Mouse (Mus musculus): Measurements from ENCODE around the gene Cga.

Gene Cga

GRCm38 (mm10) chr4:34893479-34893878 lies at the start of gene Cga:
TSS of gene Cga (plus strand) at chr4:34893779.
- no peak for DNase-seq

- DNase-seq = no peak
Observed at GRCm38 (mm10) chr4:34843839-34844238, 49.7 kb upstream of the Cga start.

DNA sequence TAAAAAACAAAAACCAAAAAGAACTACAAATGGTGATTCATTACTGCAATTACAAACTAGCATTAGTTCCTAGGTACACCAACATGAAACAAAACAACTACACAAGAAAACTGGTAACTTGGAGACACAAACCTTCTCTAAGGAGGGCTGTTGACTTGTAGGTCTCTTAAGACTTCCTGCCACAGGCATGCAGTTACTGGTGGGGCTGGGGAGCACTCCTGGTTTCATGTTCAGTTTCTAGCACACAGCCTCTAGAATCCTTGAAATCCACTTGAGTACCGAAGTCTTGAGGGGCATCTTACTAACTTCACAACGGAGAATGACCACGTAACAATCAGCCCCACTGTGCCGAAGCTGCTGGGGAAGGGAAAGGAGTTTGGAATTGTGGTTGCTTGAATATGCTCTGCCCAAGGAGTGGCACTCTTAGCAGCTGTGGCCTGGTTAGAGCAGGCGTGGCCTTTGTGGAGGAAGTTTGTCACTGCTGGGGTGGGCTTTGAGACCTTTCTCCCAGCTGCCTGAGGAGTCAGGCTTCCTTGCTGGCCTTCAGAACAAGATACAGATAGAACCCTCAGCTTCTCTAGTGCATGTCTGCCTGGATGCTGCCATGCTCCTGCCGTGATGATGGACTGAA lies 45.8 kb upstream of the Cga start:
- DNase-seq = no peak

GRCm38 (mm10) chr4:34850156-34850555 lies 43.4 kb upstream of the Cga start:
- no peak for DNase-seq

GRCm38 (mm10) chr4:34852051-34852450 lies 41.5 kb upstream of the Cga start:
- DNase-seq = no peak

DNA sequence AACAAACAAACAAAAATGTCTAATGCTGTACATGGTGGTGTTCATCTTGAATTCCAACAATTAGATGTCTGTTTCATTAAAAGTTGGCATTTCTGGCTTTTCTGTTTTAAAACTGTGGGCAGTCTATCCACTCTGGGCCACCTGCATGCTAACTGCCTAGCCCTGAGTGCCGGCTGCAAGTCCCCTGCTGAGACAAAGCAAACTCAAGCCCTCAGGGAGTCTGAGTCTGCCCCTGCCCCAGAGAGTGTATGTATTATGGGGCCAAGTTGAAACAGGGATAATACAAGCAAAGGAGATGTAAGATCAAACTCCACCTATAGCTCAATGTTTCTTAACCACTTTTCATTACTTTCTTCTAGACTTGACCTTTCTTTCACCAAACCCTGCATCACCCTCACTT lies 37.6 kb upstream of the Cga start:
- no peak for DNase-seq

DNA sequence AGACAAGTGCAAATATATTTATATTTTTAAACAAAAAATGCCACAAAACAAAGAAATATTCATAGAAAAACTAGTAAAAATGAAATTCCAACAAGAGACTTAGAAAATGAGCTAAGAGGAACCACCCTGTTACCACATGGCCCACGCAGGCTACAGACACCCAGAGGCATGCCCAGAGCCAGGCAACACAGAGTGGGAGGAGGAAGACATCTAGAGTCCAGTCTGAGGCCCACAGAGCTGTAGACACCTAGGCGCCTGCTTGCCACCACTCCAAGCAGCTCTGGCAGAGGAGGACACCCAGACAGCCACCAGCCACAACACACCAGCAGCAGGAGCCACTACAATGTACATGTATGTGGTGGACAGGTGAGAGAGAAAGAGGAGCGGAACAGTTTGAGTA lies 34.7 kb upstream of the Cga start:
- no peak for DNase-seq

DNA sequence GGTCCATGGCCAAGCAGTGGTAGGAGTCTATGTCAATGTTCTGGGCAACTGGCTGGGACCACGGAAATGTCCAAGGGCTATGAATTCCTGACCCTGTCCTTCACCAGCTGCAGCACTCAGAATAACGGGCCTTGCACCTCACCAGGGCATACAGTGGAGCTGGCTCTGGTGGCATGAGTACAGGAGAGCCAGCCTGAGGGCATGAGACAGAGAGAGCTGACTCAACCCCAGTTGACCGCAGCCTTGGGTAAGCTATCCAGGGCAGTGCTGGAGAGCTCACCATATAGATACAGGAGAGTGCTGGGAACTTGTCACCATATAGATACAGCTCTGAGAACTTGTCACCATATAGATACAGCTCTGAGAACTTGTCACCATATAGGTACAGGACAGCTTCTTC lies 34.2 kb upstream of the Cga start:
- DNase-seq = no peak

GRCm38 (mm10) chr4:34861438-34861837 lies 32.1 kb upstream of the Cga start:
- DNase-seq = no peak

DNA sequence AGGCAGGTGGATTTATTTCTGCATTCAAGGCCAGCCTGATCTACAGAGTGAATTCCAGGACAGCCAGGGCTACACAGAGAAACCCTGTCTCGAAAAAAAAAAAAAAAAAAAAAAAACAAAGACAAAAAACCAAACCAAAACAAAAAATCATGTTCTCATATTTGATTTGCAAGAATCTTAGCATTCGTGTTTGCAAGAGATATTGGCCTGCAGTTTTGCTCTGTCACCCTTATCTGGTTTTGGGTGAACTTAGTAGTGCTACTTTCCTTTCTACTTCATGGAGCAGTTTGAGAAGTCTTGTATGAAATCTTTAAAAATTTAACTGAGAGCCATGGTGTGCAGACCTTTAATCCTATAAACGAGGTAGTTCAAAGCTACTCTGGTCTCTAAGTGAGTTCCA lies 23.8 kb upstream of the Cga start:
- DNase-seq = no peak

DNA sequence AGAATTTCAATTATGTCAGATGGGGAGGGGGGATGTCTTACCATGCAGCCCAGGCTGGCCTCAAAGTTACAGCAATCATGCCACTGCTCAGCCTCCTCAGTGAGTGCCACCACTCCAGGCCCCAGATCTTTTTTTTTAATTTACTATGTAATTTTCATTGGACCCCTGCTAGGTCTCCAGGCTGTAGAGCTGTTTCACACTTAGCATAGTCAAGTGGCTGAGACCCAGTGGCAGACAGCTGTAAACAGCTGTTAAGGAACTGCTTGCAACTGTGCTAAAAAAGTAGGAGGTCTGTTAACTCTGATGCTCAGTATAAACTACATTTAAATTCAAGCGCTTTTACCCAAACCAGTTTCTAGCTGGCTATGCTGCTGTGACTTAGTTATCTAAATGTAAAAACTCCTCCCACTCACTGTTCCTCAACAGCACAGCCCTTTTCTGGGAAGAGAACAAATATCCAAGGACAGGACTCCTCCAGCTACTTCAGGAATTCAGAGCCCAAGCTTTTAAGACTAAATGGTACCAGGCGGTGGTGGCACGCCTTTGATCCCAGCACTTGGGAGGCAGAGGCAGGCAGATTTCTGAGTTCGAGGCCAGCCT lies 20.6 kb upstream of the Cga start:
- DNase-seq = no peak

DNA sequence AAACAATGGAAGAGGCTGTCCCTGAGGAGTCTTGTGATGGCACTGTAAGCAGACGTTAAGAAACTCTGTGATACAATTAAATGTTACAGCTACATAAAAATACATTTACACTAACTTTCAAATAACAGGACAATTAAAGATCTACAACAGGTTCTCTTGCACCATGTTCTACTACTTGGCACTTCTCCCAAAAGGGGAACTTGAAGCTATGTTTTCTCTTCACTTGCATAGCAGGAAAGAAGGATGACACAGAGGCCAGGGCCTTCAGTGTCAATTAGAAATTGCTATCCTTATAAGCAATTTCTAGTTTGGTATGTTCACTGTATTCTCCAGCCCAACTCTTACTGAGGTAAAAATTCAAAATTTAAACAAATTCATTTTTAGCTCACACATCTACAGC lies 19.3 kb upstream of the Cga start:
- DNase-seq = no peak

GRCm38 (mm10) chr4:34880921-34881650 lies 12.5 kb upstream of the Cga start:
- DNase-seq = no peak

DNA sequence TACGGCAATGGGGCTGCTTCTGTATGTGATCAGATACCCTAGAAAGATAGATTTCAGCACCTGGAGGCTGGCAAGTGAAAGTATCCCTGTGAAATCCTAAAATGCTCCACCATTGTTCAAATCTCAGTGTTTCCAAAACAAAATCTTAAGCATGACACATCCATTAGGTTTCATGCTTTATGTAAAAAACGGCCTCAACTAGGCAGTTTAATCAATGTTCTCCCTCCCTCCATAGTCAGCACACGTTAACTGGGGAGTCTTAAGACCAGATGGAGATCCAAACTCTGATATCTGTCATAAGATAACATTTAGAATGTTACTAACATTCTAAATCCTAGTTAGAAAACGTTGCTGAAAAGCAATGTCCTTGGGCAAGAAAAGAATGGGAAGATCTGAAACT lies 11.7 kb upstream of the Cga start:
- DNase-seq = no peak

- DNase-seq = peak; percentile 73
Observed at GRCm38 (mm10) chr4:34882291-34882769, 11.2 kb upstream of the Cga start.

GRCm38 (mm10) chr4:34882818-34883217 lies 10.8 kb upstream of the Cga start, which contains the start of gene Zfp292:
TSS of gene Zfp292 (minus strand) at chr4:34882960.
- peak; percentile 97 for DNase-seq

DNA sequence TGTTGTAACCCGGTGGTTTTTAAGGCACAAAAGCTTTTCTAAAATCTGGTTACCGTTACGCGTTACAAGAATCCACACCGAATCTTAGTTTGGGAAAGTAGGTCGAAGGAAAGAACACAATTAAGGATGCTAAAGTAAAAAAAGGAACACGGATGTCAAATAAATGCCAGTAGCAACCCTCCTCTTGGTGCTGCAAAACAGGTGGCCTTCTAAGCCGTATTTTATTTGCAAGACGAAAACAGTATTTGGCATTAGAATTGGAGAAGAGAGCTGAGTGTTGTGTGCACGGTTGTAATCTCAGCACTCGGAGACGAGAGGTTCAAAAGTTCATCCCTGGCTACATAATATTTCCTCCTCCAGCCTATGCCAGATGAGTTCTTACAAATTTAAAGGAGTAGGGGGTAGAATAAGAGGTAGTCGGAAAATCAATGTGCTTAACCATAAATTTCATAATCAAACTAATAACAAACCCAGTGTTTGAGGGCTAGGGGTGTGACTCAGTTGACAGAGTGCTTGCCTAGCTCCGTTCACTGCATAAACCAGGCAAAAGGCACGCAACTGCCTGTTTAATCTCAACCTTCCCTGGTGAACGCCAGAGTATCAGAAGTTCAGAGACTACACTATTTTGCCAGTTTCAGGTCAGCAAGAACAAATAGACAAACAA lies 10.1 kb upstream of the Cga start:
- no peak for DNase-seq

DNA sequence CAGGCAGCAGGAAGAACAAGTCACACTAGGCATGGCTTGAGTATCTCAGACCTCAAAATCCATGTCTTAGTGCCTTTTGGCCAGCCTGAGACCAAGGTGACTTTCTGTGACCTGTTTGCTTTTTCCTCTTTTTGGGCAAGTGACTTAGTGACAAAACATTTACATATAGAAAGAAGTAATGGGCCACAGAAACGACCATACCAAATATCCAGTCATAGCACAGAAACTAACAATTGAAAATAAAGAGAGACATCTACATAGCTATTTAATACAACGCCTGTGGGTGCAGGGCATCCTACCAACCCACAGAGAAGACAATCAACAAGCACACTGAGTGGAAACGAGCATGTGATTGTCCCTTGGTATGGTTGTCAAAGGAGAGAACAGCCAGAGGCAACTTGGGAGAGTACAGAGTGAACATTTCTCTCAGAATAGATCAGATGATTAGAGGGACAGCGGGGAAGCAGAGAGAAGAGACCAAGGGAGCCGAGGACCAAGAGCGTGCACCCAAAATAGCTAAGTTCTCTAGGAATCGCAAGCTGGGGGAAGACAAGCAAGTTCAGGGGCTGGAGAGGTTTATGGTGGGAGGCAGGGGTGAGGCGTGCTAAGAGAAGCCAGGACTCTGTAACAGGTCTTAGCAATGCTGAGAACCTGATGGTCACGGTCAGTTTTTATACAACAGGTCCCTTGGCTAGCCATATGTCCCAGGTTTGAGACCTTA lies 7.8 kb upstream of the Cga start:
- no peak for DNase-seq

DNA sequence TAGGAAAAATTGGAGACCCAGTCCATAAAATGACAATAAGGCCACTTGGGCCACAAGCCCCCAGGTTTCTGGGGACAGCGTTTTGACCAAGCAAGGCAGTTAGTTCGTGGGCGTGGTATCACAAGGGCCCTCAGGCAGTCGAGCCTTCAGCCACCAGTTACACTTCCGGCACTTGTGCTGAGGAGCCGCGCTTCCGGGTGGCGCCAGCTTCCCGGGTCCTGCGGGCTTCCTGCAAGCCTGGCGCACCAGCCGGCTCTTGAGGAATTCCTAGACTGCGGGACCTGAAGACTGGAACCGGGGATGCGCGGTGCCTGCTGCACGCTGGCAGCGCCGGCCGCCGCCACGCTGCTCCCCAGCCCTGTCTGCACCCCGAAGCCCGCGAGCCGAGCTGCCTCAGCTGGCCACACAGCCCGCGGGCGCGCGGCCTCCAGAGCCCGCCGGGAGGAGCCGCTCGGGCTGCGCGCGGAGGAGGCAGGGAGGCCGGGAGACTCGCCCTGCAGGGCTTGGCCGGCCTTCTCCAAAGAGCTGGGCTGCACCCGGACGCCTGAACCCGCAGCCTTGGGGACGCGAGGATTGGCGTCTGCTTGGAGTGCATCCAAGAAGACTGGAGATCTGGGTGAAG lies 7.0 kb upstream of the Cga start:
- DNase-seq = peak; percentile 91

- DNase-seq = no peak
Observed at GRCm38 (mm10) chr4:34887295-34887694, 6.3 kb upstream of the Cga start.

DNA sequence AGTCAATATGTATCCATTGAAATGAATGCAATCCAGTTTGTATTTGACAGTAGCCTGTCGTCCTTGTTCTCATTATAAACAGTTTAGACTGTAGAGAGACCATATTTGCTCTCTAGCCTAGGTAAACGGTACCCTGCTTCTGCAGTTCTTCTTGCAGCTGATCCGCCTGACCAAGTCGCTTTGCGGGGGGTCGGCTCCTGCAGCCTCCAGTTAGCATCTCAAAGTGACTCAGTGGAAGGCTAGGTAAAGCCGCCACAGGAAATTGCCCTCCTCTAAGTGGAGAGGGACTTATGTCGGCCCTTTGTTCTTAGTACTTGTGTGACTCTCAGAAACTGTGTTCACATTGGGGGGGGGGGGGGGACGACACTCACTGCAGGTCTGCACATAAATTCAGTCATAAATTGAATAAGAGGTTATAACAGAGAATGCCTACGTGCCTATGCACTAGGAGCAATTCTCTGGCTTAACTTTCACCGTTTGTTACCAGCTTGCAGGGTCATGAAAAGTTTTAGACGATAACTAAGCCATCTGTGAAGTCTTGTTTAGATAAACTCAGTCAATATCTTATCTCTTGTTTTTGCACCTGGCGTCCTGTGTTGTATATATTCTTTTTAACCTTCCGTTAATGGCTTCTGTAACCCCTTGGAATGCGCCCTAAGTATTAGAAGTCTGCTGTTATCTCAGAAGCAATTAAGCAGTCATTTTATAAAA lies 4.3 kb upstream of the Cga start:
- no peak for DNase-seq

DNA sequence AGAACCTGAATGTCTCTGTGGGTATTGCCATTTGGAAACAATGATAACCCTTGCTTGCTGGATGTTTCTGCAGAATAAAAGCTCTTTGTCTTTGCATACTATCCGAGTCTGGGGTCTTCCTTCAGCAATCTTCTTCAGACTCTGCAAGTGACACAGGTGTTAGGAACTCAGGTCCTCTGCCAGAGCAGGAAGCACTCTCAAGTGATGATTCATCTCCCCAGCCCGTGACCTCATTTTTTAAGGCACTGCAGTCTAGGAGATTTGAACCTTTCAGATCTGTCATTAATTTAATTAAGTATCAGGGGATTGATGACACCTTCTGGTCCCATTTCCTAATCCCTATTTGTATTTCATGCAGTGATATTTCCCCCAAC lies 3.8 kb upstream of the Cga start:
- DNase-seq = peak; percentile 20
